In the genomic region with DNA sequence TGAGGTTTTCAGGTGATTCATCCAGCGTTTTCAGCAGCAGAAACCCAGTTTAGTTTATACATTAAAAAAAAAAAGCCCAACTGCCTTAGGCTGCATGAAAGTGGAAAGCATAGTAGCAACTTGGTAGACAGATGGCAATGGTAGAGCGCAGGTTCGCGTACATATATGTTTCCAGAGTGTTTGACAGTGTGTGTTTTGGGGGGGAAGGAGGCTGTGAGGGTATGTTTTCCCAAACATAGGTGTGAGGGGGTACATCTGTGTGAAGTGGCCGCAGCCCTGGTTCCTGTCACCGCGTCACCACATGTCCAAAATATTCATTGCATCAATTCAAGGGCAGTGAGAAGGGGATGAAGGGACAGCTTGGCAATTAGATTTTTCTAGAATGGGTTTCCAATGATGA, we compare ENCODE assay signal across 8 mouse cellular contexts. TPM values are rescaled to one million over a fixed set of nuclear protein-coding genes. Genes with fewer than 3 reads are reported as not detected.
DNase-seq lines count a peak whose midpoint lies in the region; ATAC-seq and TF ChIP-seq lines count a peak whose summit lies in the region.

No protein-coding gene starts in this region.

- WGBS in kidney, embryonic 16.5 days: 0% methylated on average over 7 of the region's 7 CpGs
- under 1% methylated on average over 7 of the region's 7 CpGs for WGBS in heart, postnatal 0 days
- 0% methylated on average over 7 of the region's 7 CpGs for WGBS in lung, embryonic 16.5 days
- WGBS in thymus, adult 2 months: 0% methylated on average over 7 of the region's 7 CpGs

- H3K4me1 ChIP-seq in kidney, embryonic 16.5 days (ENCODE audit: insufficient read depth, low read length): peaks cover 10% of the 10 kb centered on the region
- H3K4me1 ChIP-seq in heart, postnatal 0 days (ENCODE audit: control insufficient read depth, insufficient read depth): 0 out of 2 replicates have a peak, but pooled peaks cover 3% of the 10 kb centered on the region
- peaks cover 9% of the 10 kb centered on the region for H3K4me1 ChIP-seq in lung, embryonic 16.5 days (replicated peaks; ENCODE audit: control insufficient read depth, insufficient read depth, low read length)
- peaks cover 7% of the 10 kb centered on the region for H3K4me1 ChIP-seq in thymus, adult 2 months (replicated peaks; ENCODE audit: control insufficient read depth, insufficient read depth, low read length)

- H3K27ac ChIP-seq in kidney, embryonic 16.5 days (ENCODE audit: low read length): peak overlapping the region; percentile 97
- peak overlapping the region; percentile 99 for H3K27ac ChIP-seq in heart, postnatal 0 days (ENCODE audit: low read depth)
- peak overlapping the region; percentile 89; the same call in 1 of the 2 replicates for H3K27ac ChIP-seq in lung, embryonic 16.5 days (ENCODE audit: low read length)
- no peak overlapping the region for H3K27ac ChIP-seq in thymus, adult 2 months (ENCODE audit: control insufficient read depth, insufficient read depth, low read length)

- TF ChIP-seq POLR2A in thymus, adult 2 months (IDR thresholded peaks at IDR 0.05; ENCODE audit: control insufficient read depth, extremely low read depth, insufficient read depth, low read length, poor library complexity): no peak

- TF ChIP-seq CTCF in heart, postnatal 0 days (IDR thresholded peaks at IDR 0.05; ENCODE audit: low read depth): no peak
- no peak for TF ChIP-seq CTCF in thymus, adult 2 months (IDR thresholded peaks at IDR 0.05; ENCODE audit: borderline replicate concordance, control insufficient read depth, extremely low read depth, insufficient read depth, low read length, poor library complexity)

- H3K9me3 ChIP-seq in kidney, embryonic 16.5 days (ENCODE audit: low read length): no peaks in the 10 kb centered on the region
- no peaks in the 10 kb centered on the region for H3K9me3 ChIP-seq in heart, postnatal 0 days (replicated peaks; ENCODE audit: control insufficient read depth, low read length)
- H3K9me3 ChIP-seq in lung, embryonic 16.5 days (ENCODE audit: control insufficient read depth, low read length): no peaks in the 10 kb centered on the region

- peak overlapping the region; percentile 81 for H3K4me3 ChIP-seq in kidney, embryonic 16.5 days (ENCODE audit: low read length)
- peak overlapping the region; percentile 93 for H3K4me3 ChIP-seq in heart, postnatal 0 days (ENCODE audit: low read depth, low read length)
- peak overlapping the region; percentile 78 for H3K4me3 ChIP-seq in lung, embryonic 16.5 days (ENCODE audit: low read length)
- H3K4me3 ChIP-seq in thymus, adult 2 months (ENCODE audit: control insufficient read depth, insufficient read depth, low read length): peak overlapping the region; percentile 52

- H3K36me3 ChIP-seq in kidney, embryonic 16.5 days (ENCODE audit: insufficient read depth, low read length): no peaks in the 10 kb centered on the region
- no peaks in the 10 kb centered on the region for H3K36me3 ChIP-seq in heart, postnatal 0 days (replicated peaks; ENCODE audit: control insufficient read depth, insufficient read depth, low read length)
- H3K36me3 ChIP-seq in lung, embryonic 16.5 days (ENCODE audit: control insufficient read depth, insufficient read depth, low read length): no peaks in the 10 kb centered on the region
- no peaks in the 10 kb centered on the region for H3K36me3 ChIP-seq in thymus, adult 2 months (ENCODE audit: control insufficient read depth, insufficient read depth, low read length)

- no peak for DNase-seq in kidney, postnatal 14 days
- DNase-seq in c-Kit-positive CD71-positive TER-119-positive erythroid progenitor cells, embryonic 14.5 days (ENCODE audit: low spot score): peak; percentile 34
- no peak for DNase-seq in heart, postnatal 0 days (ENCODE audit: low spot score)
- peak; percentile 18 for DNase-seq in thymus, adult 2 months
- no peak for DNase-seq in right cerebral cortex, postnatal 14 days
- no peak for DNase-seq in spleen, adult 12 weeks (ENCODE audit: low spot score)

- H3K9ac ChIP-seq in kidney, embryonic 16.5 days (replicated peaks; ENCODE audit: low read length): peak overlapping the region; percentile 93
- H3K9ac ChIP-seq in heart, postnatal 0 days (replicated peaks; ENCODE audit: low read depth, low read length): peak overlapping the region; percentile 93
- peak overlapping the region; percentile 88 for H3K9ac ChIP-seq in lung, embryonic 16.5 days (ENCODE audit: low read length)

- peak overlapping the region; percentile 91 for H3K4me2 ChIP-seq in kidney, embryonic 16.5 days (replicated peaks; ENCODE audit: low read depth, low read length)
- H3K4me2 ChIP-seq in heart, postnatal 0 days (ENCODE audit: low read depth, low read length): peak overlapping the region; percentile 100
- H3K4me2 ChIP-seq in lung, embryonic 16.5 days (ENCODE audit: low read depth, low read length): peak overlapping the region; percentile 99

- no peaks in the 10 kb centered on the region for H3K27me3 ChIP-seq in kidney, embryonic 16.5 days (ENCODE audit: insufficient read depth, low read length)
- no peaks in the 10 kb centered on the region for H3K27me3 ChIP-seq in heart, postnatal 0 days (ENCODE audit: control insufficient read depth, insufficient read depth, low read length)
- H3K27me3 ChIP-seq in lung, embryonic 16.5 days (ENCODE audit: control insufficient read depth, insufficient read depth, low read depth, low read length): no peaks in the 10 kb centered on the region; the same call in 1 of the 2 replicates
- H3K27me3 ChIP-seq in thymus, adult 2 months (ENCODE audit: control insufficient read depth, insufficient read depth, low read length): no peaks in the 10 kb centered on the region

- no peak for ATAC-seq in kidney, embryonic 16.5 days (ENCODE audit: low FRiP score, low TSS enrichment)
- no peak for ATAC-seq in heart, postnatal 0 days (ENCODE audit: insufficient read depth, low read depth)
- no peak for ATAC-seq in lung, embryonic 16.5 days (ENCODE audit: low read depth)

- no peak for TF ChIP-seq EP300 in heart, postnatal 0 days (IDR thresholded peaks at IDR 0.05; ENCODE audit: low read depth)

RNA-seq across cellular contexts. Expression of a gene that starts 8.5 kb away (rescaled TPM):
- polyA plus RNA-seq in kidney, embryonic 16.5 days (2015; fragmentation: Nextera tagmentation; extraction: Ambion mirVana): 21.2 TPM in 2 replicates
- total RNA-seq in heart, postnatal 0 days (2014; rRNA removed; ENCODE audit: low replicate concordance): 14.5 and 16.8 TPM in 2 replicates
- polyA plus RNA-seq in heart, postnatal 0 days (2015; fragmentation: Nextera tagmentation; extraction: Ambion mirVana): 12.6 and 13.9 TPM in 2 replicates
- 7.1 and 7.7 TPM in 2 replicates for polyA plus RNA-seq in lung, embryonic 16.5 days (2015; fragmentation: Nextera tagmentation; extraction: Ambion mirVana)
- polyA plus RNA-seq in thymus, adult 2 months (2012; rRNA removed): 22.7 and 31.9 TPM in 2 replicates

Comparison
In these comparisons a context has a peak if more than half of its experiments do, and no peak if none do; other contexts are left out.
1. DNase-seq: peak in c-Kit-positive CD71-positive TER-119-positive erythroid progenitor cells, embryonic 14.5 days (single experiment) and thymus, adult 2 months (single experiment); none in kidney, postnatal 14 days (single experiment), heart, postnatal 0 days (single experiment), right cerebral cortex, postnatal 14 days (single experiment) and spleen, adult 12 weeks (single experiment).
2. Peak in every context shown above with its lines, with median percentiles within 50 percentile points of each other: H3K4me2 ChIP-seq, H3K4me3 ChIP-seq and H3K9ac ChIP-seq.